ENCODE assay signal across 8 mouse cellular contexts in genomic region chr8:41443556-41443955, GRCm38 (mm10). TPM values are rescaled to one million over a fixed set of nuclear protein-coding genes. Genes with fewer than 3 reads are reported as not detected.
DNase-seq lines count a peak whose midpoint lies in the region; ATAC-seq and TF ChIP-seq lines count a peak whose summit lies in the region.

No protein-coding gene starts in this region.

- no peaks in the 10 kb centered on the region for H3K4me1 ChIP-seq in liver, adult 2 months (ENCODE audit: control insufficient read depth, insufficient read depth, low read length)
- no peaks in the 10 kb centered on the region for H3K4me1 ChIP-seq in liver, embryonic 12.5 days
- H3K4me1 ChIP-seq in neural tube, embryonic 14.5 days (ENCODE audit: control insufficient read depth, insufficient read depth, low read length) = no peaks in the 10 kb centered on the region

- no peaks in the 10 kb centered on the region for H3K36me3 ChIP-seq in liver, adult 2 months (ENCODE audit: control insufficient read depth, insufficient read depth, low read length)
- no peaks in the 10 kb centered on the region for H3K36me3 ChIP-seq in liver, embryonic 12.5 days
- no peaks in the 10 kb centered on the region for H3K36me3 ChIP-seq in neural tube, embryonic 14.5 days (ENCODE audit: control insufficient read depth, insufficient read depth, low read length)

- no peak overlapping the region for H3K27ac ChIP-seq in liver, adult 2 months (replicated peaks; ENCODE audit: insufficient read depth, low read depth, low read length)
- H3K27ac ChIP-seq in liver, embryonic 12.5 days = no peak overlapping the region
- H3K27ac ChIP-seq in neural tube, embryonic 14.5 days (ENCODE audit: low read depth, low read length) = no peak overlapping the region

- no peaks in the 10 kb centered on the region for H3K9me3 ChIP-seq in liver, embryonic 12.5 days (replicated peaks)
- H3K9me3 ChIP-seq in neural tube, embryonic 14.5 days (ENCODE audit: control insufficient read depth, low read length) = no peaks in the 10 kb centered on the region

- peak; percentile 10 for DNase-seq in liver, adult 2 months (ENCODE audit: extremely low read depth, low read depth, low spot score)
- peak; percentile 38 for DNase-seq in R1 (ENCODE audit: low read depth, low spot score)
- DNase-seq in embryo, embryonic 11.5 days (ENCODE audit: low read depth, low spot score) = peak; percentile 44
- DNase-seq in hindlimb bud, embryonic 11.5 days (ENCODE audit: extremely low spot score, low read depth, low spot score) = peak; percentile 64
- DNase-seq in left cerebral cortex, postnatal 14 days (ENCODE audit: low spot score in 2 of 2) = peak; percentile 77 to 82
- DNase-seq in yolk sac, embryonic 10.5 days (ENCODE audit: low spot score) = no peak

- TF ChIP-seq POLR2A in liver, adult 2 months (IDR thresholded peaks at IDR 0.05; ENCODE audit: extremely low read depth, insufficient read depth, low read length) = no peak

- no peaks in the 10 kb centered on the region for H3K79me2 ChIP-seq in liver, adult 2 months (ENCODE audit: control insufficient read depth, insufficient read depth, low read length)

- no peak overlapping the region for H3K9ac ChIP-seq in liver, adult 2 months (ENCODE audit: low read depth, low read length)
- H3K9ac ChIP-seq in liver, embryonic 12.5 days = no peak overlapping the region
- no peak overlapping the region for H3K9ac ChIP-seq in neural tube, embryonic 14.5 days (replicated peaks; ENCODE audit: low read depth, low read length)

- 3% methylated on average over 4 of the region's 4 CpGs for WGBS in liver, adult 2 months
- 3% methylated on average over 4 of the region's 4 CpGs for WGBS in liver, embryonic 12.5 days (ENCODE audit: insufficient replicate concordance)
- WGBS in neural tube, embryonic 14.5 days = 3% methylated on average over 4 of the region's 4 CpGs

- no peak for ATAC-seq in liver, embryonic 12.5 days
- peak; percentile 56; the same call in 1 of the 2 replicates for ATAC-seq in neural tube, embryonic 14.5 days (ENCODE audit: low read depth)

- TF ChIP-seq CTCF in liver, adult 2 months (IDR thresholded peaks at IDR 0.05; ENCODE audit: low read depth, low read length) = 0 out of 2 replicates have a peak, but pooled peaks have one; percentile 11

- intact Hi-C loops in left cerebral cortex, postnatal 14 days (cut with DNase I) = no loop called here

- H3K4me3 ChIP-seq in liver, adult 2 months (ENCODE audit: insufficient read depth, low read depth, low read length) = no peak overlapping the region
- no peak overlapping the region for H3K4me3 ChIP-seq in liver, embryonic 12.5 days
- no peak overlapping the region for H3K4me3 ChIP-seq in neural tube, embryonic 14.5 days (ENCODE audit: low read depth, low read length)

- H3K4me2 ChIP-seq in liver, embryonic 12.5 days = no peak overlapping the region
- H3K4me2 ChIP-seq in neural tube, embryonic 14.5 days (ENCODE audit: low read depth, low read length) = no peak overlapping the region

- no peaks in the 10 kb centered on the region for H3K27me3 ChIP-seq in liver, adult 2 months (ENCODE audit: control insufficient read depth, insufficient read depth, low read length)
- 0 out of 2 replicates have a peak, but pooled peaks cover 8% of the 10 kb centered on the region for H3K27me3 ChIP-seq in liver, embryonic 12.5 days (replicated peaks)
- H3K27me3 ChIP-seq in neural tube, embryonic 14.5 days (ENCODE audit: control insufficient read depth, insufficient read depth, low read length) = no peaks in the 10 kb centered on the region

RNA-seq across cellular contexts. Expression of gene Frg1, which starts 26.7 kb away (rescaled TPM):
- 8.2 and 12.3 TPM in 2 replicates for total RNA-seq in liver, adult 2 months (2014; rRNA removed)
- polyA plus RNA-seq in liver, adult 2 months (2012; rRNA removed) = 3.5 and 4.1 TPM in 2 replicates
- 55.1 and 56.8 TPM in 2 replicates for polyA plus RNA-seq in liver, embryonic 12.5 days (2016; fragmentation: Nextera tagmentation; extraction: Ambion mirVana)
- 10 to 100 TPM; 34.1 to 34.6 TPM for total RNA-seq in left cerebral cortex, postnatal 14 days (2021)
- 81.4 and 92.5 TPM in 2 replicates for polyA plus RNA-seq in neural tube, embryonic 14.5 days (2014; fragmentation: Nextera tagmentation; extraction: Ambion mirVana)

Comparison
In these comparisons a context has a peak if more than half of its experiments do, and no peak if none do; other contexts are left out.
1. RNA of gene Frg1, which starts 26.7 kb away (polyA plus RNA-seq): 81.4 to 92.5 TPM in neural tube, embryonic 14.5 days and 55.1 to 56.8 TPM in liver, embryonic 12.5 days; 3.5 to 4.1 TPM in liver, adult 2 months; every median in the first group is over 10 times any median in the second.